Mouse (Mus musculus): ENCODE data around the gene Tmem178. TPM values are rescaled to one million over a fixed set of nuclear protein-coding genes. Genes with fewer than 3 reads are reported as not detected.

Gene Tmem178
- polyA plus RNA-seq, 1 experiment from 2014 or later = 46.0 TPM

- no peaks in the 10 kb centered on the region for H3K36me3 ChIP-seq (ENCODE audit: insufficient read depth, low read length)
- no peak overlapping the region for H3K9ac ChIP-seq (ENCODE audit: low read depth, low read length)
- no peak overlapping the region for H3K4me2 ChIP-seq (ENCODE audit: low read length)
- no peak for DNase-seq (ENCODE audit: low spot score)
- no peak overlapping the region for H3K27ac ChIP-seq
- TF ChIP-seq CTCF (IDR thresholded peaks at IDR 0.05; ENCODE audit: low read depth) = no peak
- H3K4me1 ChIP-seq (replicated peaks; ENCODE audit: insufficient read depth, low read length) = no peaks in the 10 kb centered on the region
- H3K27me3 ChIP-seq (ENCODE audit: insufficient read depth, low read length) = no peaks in the 10 kb centered on the region
- ATAC-seq (replicated peaks; ENCODE audit: low FRiP score, low read depth) = no peak
- H3K9me3 ChIP-seq (replicated peaks; ENCODE audit: low read length) = no peaks in the 10 kb centered on the region
- WGBS = 84% methylated on average over 10 of the region's 10 CpGs
- H3K4me3 ChIP-seq (replicated peaks; ENCODE audit: low read depth, low read length) = no peak overlapping the region
Measured at GRCm38 (mm10) chr17:80949895-80950294, 5.5 kb downstream of the Tmem178 start.

DNA sequence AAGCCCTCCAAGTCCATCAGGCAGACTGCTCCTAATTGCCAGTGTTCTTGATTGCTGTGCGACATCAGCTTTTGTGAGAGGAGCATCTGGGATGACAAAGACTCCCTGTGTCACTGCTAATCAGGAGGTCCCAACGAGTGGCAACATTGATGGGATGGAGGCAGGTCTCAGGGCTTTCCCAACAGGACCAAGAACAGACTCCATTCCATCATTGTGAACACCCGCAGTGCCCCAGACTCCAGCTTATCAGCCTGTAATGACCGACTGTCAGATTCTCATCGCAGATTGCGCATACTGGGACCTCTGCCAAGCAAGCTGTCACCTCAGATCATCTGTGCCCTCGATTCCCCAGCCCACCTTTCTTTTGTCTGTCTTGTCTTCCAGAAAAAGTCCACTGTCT is 7.9 kb downstream of the Tmem178 start:
- Histone ChIP-seq H3K4me2 (ENCODE audit: low read length) (no peak overlapping the region), H3K4me3 (replicated peaks; ENCODE audit: low read depth, low read length) (no peak overlapping the region), H3K9ac (ENCODE audit: low read depth, low read length) (no peak overlapping the region), H3K36me3 (ENCODE audit: insufficient read depth, low read length) (no peaks in the 10 kb centered on the region), H3K4me1 (replicated peaks; ENCODE audit: insufficient read depth, low read length) (no peaks in the 10 kb centered on the region), H3K9me3 (replicated peaks; ENCODE audit: low read length) (no peaks in the 10 kb centered on the region), H3K27me3 (ENCODE audit: insufficient read depth, low read length) (no peaks in the 10 kb centered on the region), H3K27ac (no peak overlapping the region)
- no peak for TF ChIP-seq CTCF (IDR thresholded peaks at IDR 0.05; ENCODE audit: low read depth)
- DNase-seq (ENCODE audit: low spot score) (no peak), ATAC-seq (replicated peaks; ENCODE audit: low FRiP score, low read depth) (no peak)
- WGBS = 75% methylated on average over 7 of the region's 7 CpGs

DNA sequence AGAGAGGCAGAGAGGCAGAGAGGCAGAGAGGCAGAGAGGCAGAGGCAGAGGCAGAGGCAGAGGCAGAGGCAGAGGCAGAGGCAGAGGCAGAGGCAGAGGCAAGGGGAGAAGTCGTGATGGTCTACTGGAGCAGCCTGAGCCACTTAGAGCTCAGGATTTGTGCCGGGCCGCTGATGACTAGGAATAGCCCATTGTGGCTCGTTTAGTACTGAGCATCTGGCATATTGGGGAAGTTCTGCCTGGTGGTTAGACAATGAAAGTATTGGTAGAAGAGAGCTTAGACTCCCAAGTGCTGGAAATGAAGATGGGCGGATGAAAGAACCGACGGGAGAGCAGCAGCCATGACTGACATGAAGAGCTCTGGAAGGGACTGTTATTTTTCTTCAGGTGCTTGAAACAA is 11.0 kb downstream of the Tmem178 start:
- no peaks in the 10 kb centered on the region for H3K27me3 ChIP-seq (ENCODE audit: insufficient read depth, low read length)

DNA sequence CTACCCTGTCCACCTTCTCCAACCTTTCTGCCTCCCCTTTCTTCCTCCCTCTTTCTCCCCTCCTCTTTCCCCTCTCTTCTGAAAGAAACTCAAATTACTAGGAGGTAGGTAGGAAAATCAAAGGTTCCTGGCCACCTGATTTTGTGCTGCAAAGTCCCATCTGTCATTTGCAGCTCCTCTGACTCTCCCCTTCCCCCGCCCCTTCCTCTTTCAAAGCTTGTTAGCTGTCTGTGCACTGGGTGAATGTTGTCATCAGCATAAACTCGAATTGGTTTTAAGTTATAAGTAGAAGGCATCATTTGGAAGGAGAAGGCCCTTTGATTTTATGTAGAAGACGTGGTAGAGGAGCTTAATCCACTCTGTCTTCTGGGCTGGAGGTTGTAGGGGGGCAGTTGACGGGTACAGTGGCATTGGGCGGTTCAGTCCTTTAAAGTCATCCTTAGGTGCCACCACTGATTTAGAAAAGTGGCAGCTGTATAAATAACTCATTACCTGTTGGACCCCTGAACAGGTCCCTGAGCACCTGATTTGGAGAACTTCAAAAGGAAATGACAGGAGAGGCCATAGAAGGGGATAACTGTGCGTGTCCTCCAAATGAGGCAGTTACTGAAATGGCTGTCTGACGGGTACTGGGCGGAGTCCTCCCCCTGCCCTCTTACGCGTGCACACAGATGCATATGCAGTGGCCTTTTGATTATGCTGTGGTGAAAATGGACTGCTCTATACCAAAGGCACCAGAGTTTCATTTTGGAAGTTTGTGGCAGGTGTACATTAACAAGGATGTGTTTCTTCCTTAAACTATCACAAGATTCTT is 11.8 kb downstream of the Tmem178 start:
- 85% methylated on average over 10 of the region's 10 CpGs for WGBS
- no peak for ATAC-seq (replicated peaks; ENCODE audit: low FRiP score, low read depth)
- Histone ChIP-seq H3K9ac (ENCODE audit: low read depth, low read length) (no peak overlapping the region), H3K9me3 (replicated peaks; ENCODE audit: low read length) (no peaks in the 10 kb centered on the region), H3K4me3 (replicated peaks; ENCODE audit: low read depth, low read length) (no peak overlapping the region), H3K4me2 (ENCODE audit: low read length) (no peak overlapping the region), H3K27me3 (ENCODE audit: insufficient read depth, low read length) (no peaks in the 10 kb centered on the region), H3K36me3 (ENCODE audit: insufficient read depth, low read length) (no peaks in the 10 kb centered on the region), H3K4me1 (replicated peaks; ENCODE audit: insufficient read depth, low read length) (no peaks in the 10 kb centered on the region), H3K27ac (no peak overlapping the region)
- DNase-seq (ENCODE audit: low spot score) = no peak
- no peak for TF ChIP-seq CTCF (IDR thresholded peaks at IDR 0.05; ENCODE audit: low read depth)

More for the DNA sequence above, 11.0 kb downstream of the Tmem178 start:
- H3K9ac ChIP-seq (ENCODE audit: low read depth, low read length) = no peak overlapping the region
- H3K9me3 ChIP-seq (replicated peaks; ENCODE audit: low read length) = no peaks in the 10 kb centered on the region
- ATAC-seq (replicated peaks; ENCODE audit: low FRiP score, low read depth) (no peak), DNase-seq (ENCODE audit: low spot score) (no peak)
- WGBS = 70% methylated on average over 7 of the region's 7 CpGs
- TF ChIP-seq CTCF (IDR thresholded peaks at IDR 0.05; ENCODE audit: low read depth) = no peak
- no peak overlapping the region for H3K27ac ChIP-seq
- H3K4me1 ChIP-seq (replicated peaks; ENCODE audit: insufficient read depth, low read length) = no peaks in the 10 kb centered on the region
- no peak overlapping the region for H3K4me3 ChIP-seq (replicated peaks; ENCODE audit: low read depth, low read length)
- no peak overlapping the region for H3K4me2 ChIP-seq (ENCODE audit: low read length)
- no peaks in the 10 kb centered on the region for H3K36me3 ChIP-seq (ENCODE audit: insufficient read depth, low read length)

- H3K9me3 ChIP-seq (replicated peaks; ENCODE audit: low read length) = no peaks in the 10 kb centered on the region
- 74% methylated on average over 6 of the region's 6 CpGs for WGBS
- no peak overlapping the region for H3K4me3 ChIP-seq (replicated peaks; ENCODE audit: low read depth, low read length)
- no peak for TF ChIP-seq CTCF (IDR thresholded peaks at IDR 0.05; ENCODE audit: low read depth)
- H3K36me3 ChIP-seq (ENCODE audit: insufficient read depth, low read length) = no peaks in the 10 kb centered on the region
- DNase-seq (ENCODE audit: low spot score) (no peak), ATAC-seq (replicated peaks; ENCODE audit: low FRiP score, low read depth) (no peak)
- H3K9ac ChIP-seq (ENCODE audit: low read depth, low read length) = no peak overlapping the region
- no peaks in the 10 kb centered on the region for H3K27me3 ChIP-seq (ENCODE audit: insufficient read depth, low read length)
- H3K4me1 ChIP-seq (replicated peaks; ENCODE audit: insufficient read depth, low read length) = no peaks in the 10 kb centered on the region
- no peak overlapping the region for H3K4me2 ChIP-seq (ENCODE audit: low read length)
- H3K27ac ChIP-seq = no peak overlapping the region
Measured at GRCm38 (mm10) chr17:80958332-80958731, 13.9 kb downstream of the Tmem178 start.

DNA sequence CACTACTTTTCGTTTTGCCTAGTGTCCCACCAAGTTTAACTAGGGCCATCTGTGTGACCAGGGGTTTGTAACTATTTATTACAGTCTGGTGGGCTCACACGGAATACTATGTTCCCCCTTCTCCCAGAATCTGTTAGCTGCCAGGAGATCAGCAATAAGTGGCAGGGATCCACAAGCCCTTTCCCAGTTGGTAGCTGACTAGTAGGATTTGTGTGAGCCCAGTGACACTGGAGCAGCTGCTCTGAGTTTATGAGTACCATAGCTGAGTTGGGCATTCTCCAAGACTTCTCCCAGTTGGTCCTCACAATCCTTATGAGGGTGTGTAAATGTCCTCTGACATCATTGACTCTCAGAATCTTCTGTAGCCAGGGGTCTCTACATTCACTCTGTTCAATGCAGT is 15.4 kb downstream of the Tmem178 start:
- no peak for ATAC-seq (replicated peaks; ENCODE audit: low FRiP score, low read depth)
- Histone ChIP-seq H3K9me3 (replicated peaks; ENCODE audit: low read length) (no peaks in the 10 kb centered on the region), H3K36me3 (ENCODE audit: insufficient read depth, low read length) (no peaks in the 10 kb centered on the region), H3K4me3 (replicated peaks; ENCODE audit: low read depth, low read length) (no peak overlapping the region), H3K4me1 (replicated peaks; ENCODE audit: insufficient read depth, low read length) (no peaks in the 10 kb centered on the region), H3K4me2 (ENCODE audit: low read length) (no peak overlapping the region), H3K9ac (ENCODE audit: low read depth, low read length) (no peak overlapping the region), H3K27ac (no peak overlapping the region), H3K27me3 (ENCODE audit: insufficient read depth, low read length) (no peaks in the 10 kb centered on the region)
- 58% methylated on average over 2 of the region's 2 CpGs for WGBS
- no peak for TF ChIP-seq CTCF (IDR thresholded peaks at IDR 0.05; ENCODE audit: low read depth)
- no peak for DNase-seq (ENCODE audit: low spot score)
